Mouse (Mus musculus) retina, embryonic 14.5 days (tissue): ENCODE results near the gene Gpsm3.
A peak's percentile ranks its signal among the peaks of the same experiment; 100 is the strongest.

Experiments used
- DNase-seq: peaks from one replicate; pipeline ENCODE4 v3.0.0-alpha.2; 2015; ENCODE audit warnings: low spot score

Gene Gpsm3

DNA sequence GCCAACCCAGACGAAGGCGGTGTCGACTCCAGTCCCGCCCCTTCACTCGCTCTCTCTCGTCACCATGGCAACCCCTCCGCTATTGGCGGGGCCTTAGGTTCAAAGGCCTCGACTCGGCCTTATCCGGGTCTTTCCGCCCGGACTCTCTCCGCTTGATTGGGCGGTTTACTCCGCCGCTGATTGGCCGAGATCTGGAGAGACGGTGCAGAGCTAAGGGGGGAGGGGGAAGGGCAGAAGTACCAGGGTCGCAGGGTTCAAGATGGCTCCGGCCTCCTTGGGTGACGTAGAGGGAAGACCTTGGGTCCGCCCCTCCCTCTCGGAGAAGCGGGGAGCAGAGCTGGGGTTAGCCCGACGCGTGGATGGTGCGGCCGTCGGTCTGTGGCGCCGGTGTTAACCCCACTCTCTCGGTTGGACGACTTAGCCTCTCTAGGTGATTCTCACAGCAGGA, 14.5 kb downstream of the Gpsm3 start, which contains the start of gene Agpat1:
Agpat1 (plus strand) TSS at position 202 of the 448 bp plus-strand sequence.
- peak; percentile 100 for DNase-seq

DNA sequence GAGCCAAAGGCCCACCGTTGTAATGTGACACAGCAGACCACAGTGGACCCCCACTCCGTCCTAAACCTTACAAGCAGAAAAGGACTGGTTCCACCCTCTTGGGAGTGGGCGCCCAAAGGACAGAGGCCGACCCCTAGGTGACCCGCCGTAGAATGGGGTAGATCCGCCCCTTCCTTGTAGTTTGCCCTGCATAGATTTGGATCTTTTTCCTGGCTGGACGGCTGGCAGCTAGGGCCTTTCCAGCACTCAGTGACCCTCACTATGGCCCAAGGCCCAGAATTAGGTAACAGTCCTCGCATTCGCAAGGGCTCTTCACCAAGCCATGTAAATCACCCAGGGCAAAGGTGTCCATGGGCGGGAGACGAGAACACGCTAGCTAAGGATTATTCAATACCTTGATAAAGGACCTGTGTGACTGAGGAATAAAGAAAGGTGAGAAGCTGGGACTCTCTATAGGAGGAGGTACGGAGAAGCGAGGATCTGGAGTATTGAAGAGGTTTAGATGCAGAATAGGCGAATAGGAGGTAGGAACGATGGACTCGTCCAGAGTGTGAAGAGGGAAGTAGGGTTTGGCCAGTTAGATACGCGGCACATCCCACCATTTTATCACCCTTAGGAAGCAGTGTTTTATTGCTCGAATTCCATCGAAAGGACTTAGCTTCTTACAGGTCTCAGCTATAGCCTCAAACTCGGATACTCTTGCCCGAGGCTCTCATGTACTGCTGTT, 15.1 kb downstream of the Gpsm3 start:
- DNase-seq, result peak; percentile 14

DNA sequence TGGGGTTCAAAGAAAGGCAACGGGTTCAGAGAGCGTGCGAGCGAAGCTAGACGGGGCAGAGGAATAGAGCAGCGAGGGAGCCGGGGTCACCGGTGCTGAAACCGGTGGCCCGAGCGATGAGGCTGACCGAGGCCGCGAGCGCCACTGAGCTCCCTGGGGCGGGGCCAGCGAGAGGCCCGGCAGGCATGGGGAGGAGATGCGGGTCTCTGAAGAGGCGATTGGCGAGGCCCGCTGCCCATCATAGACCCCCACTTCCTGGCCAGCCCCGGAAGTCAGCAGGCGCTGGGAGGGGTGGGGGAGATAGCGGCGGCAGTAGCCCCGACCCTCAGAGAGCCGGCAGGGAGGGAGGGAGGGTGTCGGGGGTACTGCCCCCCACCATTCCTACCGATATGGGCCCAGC, 16.0 kb downstream of the Gpsm3 start:
- peak; percentile 97 for DNase-seq

DNA sequence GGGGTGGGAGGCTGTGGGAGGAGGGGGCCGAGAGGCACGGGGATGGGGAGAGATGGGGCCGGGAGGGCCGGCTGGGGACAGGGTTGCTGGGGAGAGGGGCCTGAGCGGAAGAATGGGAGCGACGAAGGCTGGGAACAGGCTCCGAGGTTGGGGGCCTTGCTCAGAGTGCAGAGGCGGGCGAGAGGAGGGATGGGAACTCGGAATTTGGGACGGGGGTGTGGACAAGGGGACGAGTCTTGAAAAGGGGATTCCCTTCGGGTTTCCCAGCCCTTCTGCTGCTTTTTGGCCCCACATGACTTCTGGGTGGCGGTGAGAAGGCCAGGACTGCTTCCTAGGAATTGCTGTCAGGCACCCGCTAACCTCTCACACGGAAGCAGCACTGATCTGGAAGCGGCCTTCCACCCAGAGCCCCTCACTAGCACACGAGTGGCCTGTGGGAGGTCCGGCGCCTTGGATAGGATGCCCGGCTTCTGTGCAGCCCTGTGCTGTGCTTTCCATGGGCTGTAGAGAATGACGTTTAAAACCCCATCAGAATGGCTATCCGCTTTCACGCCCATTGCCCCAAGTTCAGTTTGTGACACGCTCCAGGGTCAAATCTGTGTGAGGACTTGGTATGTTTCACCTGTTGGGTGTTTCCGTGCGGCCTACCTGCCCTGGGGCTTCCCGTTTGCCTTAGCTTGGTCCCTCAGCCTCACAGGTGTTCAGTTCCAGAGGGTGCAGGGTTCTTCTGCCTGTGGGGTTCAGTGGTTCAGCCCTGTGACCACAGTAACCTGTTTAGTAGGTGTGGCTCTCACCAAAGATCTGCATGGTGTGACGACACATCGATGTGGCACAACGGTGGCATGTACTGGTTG, 16.8 kb downstream of the Gpsm3 start:
- peak; percentile 30 for DNase-seq

DNA sequence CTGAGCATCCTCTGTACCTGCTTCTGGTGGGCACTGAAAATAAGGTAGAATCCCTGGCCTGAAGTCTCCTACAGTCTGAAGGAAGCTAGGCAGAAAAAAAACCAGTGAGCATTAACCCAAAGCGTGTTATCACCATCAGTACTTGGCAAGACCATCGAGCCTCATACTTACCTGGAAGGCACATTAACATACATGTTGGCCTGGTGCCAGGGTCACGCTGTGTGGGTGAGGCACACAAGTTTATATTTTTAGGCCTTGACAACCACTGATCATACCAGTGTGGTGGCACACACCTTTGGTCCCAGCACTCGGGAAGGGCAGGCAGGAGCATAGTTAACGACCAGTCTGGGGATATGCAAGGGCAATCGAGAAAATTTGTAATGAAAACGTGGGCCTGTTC, 18.4 kb downstream of the Gpsm3 start:
- no peak for DNase-seq

DNA sequence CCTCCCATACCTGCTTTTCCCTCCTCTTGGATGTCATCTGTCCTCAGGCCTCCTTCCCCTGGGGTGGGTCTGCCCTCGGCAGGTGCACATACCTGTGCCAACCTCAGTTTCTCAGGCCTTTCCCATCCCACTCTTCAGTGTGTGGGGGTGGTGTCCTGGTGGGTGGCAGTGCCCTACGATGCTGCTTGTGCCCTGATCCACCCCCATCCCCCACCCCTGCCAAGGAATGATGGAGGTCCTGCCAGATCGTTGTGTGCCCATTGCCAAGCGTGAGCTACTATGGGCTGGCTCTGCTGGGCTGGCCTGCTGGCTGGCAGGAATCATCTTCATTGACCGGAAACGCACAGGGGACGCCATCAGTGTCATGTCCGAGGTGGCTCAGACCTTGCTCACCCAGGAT, 21.4 kb downstream of the Gpsm3 start:
- no peak for DNase-seq

DNA sequence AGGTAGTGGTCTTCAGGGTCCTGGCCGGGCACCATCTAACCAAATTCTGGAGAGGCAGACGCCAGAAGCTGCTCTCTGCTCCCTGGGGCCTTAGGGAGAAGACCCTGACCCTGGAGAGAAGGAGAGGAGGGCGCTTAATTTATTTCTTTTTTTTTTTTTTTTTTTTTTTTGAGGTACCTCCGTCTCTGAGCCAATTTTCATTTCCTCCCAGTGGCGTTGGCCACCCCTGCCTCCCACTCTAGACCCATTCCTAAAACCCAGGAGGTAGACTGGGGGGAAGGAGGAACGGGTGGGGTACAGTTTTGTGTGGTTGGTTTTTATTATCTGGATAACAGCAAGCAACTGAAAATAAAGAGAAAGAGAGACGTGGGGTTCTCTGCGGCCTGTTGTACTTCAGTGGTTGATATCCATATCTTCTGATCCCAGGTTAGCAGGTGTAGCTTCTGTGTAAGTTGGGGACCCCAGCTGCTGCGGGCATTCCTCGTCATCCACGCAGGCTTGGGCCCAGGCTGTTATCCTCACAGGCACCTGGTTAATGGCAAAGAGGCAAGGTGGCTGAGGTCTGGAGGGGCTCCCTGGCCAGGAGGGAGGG, 23.5 kb downstream of the Gpsm3 start:
- DNase-seq, result no peak

DNA sequence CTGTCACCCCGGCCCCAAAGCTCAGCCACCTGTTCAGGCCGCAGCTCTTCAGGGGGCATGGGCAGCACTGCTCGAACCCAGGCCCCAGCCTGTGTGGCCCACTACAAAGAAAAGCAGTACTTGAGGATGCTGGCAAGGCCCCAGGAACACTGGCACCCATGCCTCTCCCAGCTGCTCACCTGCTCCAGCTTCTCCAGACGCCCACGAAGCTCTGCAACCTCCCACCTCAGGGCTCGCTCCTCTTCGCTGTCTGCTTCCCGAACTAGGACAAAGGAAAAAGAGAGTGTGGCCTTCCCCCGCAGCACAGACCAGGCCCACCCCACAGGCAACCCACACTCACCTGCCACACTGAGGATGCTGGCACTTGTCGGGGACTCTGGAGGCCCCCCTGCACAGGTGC, 24.2 kb downstream of the Gpsm3 start:
- no peak for DNase-seq

DNA sequence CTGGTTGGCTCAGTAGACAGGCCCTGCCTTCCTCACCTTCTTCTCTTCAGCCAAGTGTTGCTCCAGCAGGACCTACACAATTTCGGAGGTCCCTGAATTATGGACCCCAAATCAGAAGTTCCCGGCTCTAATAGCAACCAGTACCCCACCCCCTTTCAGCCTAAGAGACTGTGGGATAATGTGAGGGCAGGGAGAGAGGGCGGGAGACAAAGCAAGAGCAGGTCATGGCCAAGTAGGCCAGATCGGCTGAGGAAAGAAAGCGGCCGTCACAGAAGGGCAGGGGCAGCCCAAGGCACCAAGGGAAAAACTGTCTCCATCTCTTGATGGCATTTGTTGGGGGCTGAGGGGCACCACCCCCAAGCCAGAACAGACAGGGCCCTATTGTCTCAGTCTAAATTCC, 26.3 kb downstream of the Gpsm3 start, which contains the start of gene Egfl8:
Egfl8 (minus strand) TSS at position 101 of the 400 bp plus-strand sequence.
- no peak for DNase-seq

DNA sequence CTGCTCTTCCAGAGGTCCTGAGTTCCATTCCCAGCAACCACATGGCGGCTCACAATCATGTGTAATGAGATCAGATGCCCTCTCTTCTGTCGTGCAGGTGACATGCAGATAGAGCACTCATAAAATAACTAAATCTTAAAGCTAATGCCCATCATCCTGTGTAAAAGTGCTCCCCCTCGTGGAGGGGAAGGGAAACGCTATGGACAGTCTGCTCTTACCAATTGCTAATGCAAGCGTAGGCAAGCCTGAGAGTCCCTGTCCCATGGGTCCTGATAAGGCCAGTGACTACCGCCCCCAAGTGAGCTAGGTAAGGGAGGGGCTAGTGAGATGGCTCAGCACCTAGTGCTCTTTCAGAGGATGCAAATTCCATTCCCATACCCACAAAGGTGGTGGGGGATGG, 29.4 kb downstream of the Gpsm3 start:
- DNase-seq, result peak; percentile 87

DNA sequence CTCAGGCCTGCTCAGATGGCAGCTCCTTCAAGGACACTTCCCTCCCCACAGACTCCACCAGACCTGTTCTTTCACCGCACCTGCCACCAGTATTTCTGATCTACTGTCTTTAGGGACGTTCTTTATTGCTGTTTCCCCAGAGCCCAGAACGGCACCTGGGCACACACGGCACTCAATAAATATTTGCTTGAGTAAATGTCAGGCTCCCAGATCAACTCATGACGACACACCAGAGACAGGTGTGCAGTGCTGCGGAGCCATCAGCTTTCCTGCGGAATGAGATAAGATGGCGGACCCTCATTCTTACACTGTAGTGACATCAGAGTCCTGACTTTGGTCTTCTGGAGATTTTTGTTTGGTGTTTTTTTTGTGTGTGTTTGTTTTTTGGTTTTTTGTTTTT, 31.4 kb downstream of the Gpsm3 start:
- DNase-seq, result no peak

DNA sequence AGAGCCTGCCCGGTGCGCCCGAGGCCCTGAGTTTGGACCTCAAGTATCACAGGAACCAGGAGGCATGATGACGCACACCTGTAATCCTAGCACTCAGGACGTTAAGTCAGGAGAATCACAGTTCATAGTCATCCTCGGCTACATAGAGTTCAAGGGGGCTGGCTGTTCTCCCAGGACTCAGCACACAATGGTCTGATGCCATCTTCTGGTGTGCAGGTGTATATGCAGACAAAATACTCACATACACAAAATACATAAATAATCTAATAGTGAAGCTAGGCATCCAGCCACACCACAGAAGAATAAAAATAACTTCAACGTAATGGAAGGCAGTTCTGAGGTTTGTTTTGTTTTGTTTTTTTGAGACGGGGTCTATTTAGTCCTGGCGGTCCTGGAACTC, 33.6 kb downstream of the Gpsm3 start:
- no peak for DNase-seq

DNA sequence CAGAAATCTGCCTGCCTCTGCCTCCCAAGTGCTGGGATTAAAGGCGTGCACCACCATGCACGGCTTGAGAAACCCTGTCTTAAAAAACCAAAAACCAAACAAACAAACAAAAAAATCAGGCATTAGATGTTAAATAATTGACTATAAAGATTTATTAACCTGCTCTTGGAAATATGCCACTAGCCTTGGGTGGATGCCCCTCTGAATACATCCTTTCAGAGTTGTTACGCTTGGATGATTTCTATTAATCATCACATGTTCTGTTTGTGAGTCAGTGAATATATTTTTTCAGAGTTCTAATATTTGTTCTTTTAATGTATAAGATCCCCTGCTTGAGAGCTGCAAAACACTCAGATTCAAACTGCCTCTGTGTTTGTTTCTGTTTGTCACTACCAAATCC, 35.4 kb downstream of the Gpsm3 start:
- DNase-seq, result no peak

DNA sequence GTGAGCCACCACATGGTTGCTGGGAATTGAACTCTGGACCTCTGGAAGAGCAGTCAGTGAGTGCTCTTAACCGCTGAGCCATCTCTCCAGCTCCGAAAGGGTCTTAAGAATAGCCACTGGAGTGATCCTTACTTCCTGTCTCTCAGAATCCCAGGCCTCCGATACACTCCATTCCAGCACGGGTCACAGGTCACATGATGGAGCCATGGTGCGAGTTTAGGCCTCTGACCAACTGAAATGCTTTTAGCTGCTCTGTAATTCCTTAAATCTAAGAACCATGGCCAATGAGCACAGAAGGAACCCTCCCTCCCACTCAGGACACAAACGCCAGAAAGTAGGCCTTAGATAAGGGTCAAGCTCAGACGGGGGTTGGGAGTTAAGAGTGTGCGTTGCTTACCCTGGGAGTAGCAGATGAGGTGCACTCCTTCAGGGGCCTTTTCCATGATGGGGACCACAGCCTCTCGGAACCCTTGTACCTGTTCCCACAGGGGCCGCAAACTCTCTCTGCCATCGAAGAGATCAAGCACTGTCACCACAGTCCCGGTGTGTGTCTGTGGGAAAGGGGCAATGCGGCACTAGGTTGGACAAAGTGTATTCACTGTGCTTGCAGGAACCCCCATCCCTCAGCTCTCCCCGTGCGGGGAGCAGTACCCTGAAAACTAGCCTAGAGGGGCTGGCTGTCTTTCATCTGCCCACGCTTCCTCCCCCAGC, 36.6 kb downstream of the Gpsm3 start:
- DNase-seq, result no peak

DNA sequence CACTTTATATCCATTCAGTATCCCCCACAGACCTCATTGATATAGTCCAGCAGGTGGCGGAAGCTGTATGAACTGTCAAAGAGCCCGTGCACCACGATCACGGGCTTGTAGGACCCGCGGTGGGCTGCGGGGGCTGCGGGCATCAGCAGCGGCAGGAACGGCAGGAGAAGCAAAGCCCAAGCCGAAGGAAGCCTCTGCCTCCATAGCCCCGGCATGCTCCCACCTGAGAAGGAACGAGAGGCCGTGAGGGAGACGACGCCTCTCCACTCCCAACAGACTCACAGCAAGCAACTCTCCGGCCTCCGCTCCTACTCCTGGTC, 37.1 kb downstream of the Gpsm3 start:
- peak; percentile 74 for DNase-seq

DNA sequence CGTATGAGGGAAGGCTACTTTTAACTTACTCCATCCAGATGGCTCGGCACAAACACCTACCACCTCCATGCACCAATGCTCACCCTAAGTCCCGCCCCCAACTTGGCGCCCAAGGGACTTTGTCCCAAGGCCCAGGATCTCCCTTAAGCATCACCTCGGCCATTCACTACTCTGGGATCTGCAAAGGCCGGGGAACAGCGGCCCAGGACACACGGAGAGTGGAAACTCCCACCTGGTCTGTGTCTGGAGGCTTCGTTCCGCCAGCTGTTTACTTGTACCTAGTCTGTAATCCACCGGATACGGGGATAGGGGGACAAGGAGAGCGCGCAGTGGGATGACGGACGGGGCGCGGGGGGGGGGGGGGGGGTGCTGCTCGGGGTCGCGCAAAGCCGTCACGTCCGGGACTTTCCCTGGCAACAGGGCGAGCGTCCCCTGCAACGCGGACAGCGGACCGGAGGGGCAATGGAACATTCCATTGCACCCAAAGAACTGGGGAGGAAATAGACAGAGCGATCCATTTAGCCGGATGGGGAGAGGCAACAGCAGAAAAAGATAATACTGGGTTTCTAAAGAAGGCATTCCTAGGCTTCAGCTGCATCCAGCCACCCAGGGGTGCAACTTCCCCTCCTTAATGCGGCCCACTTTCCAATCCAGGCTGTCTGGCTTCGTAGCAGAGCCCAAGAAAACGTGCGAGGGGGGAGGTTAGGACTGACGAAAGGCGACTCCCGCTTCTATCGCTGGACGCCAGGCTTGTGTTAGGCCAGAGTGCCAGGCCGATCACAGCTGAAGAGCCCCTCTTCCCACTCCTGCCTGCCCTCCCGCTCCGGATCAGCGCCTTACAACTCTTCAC, 37.7 kb downstream of the Gpsm3 start:
- peak; percentile 91 for DNase-seq

DNA sequence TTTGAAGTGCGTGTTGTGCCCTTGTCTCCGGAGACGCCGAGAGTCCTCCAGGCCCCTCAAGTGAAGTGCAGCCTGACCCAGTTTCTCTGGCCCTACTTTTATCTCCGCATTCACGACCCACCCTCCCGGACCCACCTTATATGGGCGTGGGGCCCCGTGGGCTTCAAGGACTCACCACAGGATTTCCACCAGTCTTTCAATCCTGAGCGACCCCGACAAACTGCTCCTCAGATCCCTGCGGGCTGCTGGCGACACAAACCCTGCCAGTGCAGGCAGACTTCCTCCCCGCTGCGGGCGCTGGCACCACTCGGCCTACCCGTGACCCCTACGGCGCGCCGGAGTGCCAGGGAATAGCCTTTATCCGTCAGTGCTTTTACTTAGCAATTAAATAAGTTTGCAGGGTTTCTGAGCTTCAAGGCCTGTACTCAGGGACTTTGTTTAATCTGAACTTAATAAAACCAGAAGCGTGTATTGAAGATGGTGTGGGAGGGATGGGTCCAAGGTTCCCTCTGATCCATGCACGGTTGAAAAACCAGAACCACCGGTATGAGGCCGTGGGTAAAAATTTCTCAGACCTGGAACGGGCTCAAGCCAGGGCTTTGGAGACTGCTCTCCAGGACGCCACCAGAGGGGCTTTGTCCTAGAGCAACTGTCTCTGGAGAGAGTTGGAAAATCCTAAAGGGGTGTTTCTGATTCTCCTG, 38.5 kb downstream of the Gpsm3 start, which contains the start of gene Ppt2:
Ppt2 (minus strand) TSS at position 568 of the 701 bp plus-strand sequence.
- DNase-seq, result peak; percentile 15

DNA sequence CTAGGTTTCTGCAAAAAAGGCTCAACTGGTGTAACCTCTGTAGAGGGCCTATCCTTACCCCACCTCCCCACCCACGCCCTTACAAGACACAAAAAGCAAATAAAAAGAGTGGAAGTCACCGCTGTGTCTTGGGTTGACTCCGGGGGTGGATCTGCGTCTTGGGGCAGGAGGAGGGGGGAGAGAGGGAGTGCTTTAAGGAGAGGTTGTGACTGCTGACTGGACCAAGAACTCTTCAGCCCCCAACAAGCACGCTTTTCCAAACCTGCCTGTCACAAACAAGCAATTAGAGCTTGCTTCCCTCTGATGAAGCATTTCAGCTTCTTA, 39.0 kb downstream of the Gpsm3 start:
- no peak for DNase-seq

DNA sequence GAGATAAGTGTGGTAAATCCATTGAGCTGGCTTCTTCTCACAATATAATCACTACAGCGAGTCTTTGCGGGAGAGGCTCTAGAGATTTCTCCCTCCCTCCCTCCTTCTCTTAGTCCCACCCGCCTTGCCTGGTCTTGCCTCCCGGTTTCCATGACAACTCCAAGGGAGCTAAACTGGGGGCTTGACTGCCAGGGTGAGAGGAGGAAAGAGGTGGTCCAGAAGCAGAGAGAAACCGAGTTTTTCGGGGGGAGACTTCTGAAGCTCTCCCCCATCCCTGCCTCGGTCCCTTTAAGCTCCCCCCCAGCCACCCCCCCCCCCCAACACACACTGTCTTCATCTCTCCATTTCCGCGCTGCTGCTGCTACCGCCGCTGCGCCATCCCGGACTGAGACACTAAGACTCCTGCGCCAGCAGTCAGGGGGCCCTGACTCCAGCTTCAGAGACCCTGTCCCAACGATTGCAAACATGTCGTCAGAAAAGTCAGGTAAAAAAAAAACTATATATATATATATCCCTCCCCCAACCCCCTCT, 39.7 kb downstream of the Gpsm3 start, which contains the start of gene Prrt1:
Prrt1 (plus strand) TSS at position 313 of the 531 bp plus-strand sequence.
- no peak for DNase-seq
